Mouse (Mus musculus) CH12.LX (cell line): ENCODE measurements around the gene Nbas.

Experiments
- CHD1 ChIP-seq: IDR thresholded peaks from 2 replicates; pipeline ENCODE4 v1.6.1; 2012; ENCODE audit warnings: low read depth, low read length, improper control_type of control experiment, inconsistent platforms
- CHD2 ChIP-seq: IDR thresholded peaks from 2 replicates; pipeline ENCODE4 v1.6.1; 2011; ENCODE audit warnings: low read length, improper control_type of control experiment
- CTCF ChIP-seq, 2 experiments: IDR thresholded peaks in 1 of 2; conservative IDR thresholded peaks in 1 of 2; 2 replicates each; pipeline ENCODE4 v1.5.1; 2011 to 2012; ENCODE audit warnings: low read depth in 2 of 2, low read length in 2 of 2, improper control_type of control experiment in 1 of 2, inconsistent platforms in 1 of 2, mild to moderate bottlenecking in 1 of 2, moderate library complexity in 1 of 2
- EP300 ChIP-seq: IDR thresholded peaks from 2 replicates; pipeline ENCODE4 v1.6.1; 2011; ENCODE audit warnings: low read length, improper control_type of control experiment
- ETS1 ChIP-seq: conservative IDR thresholded peaks from 2 replicates; pipeline ENCODE4 v1.6.1; 2012; ENCODE audit warnings: low read depth, mild to moderate bottlenecking, inconsistent platforms, low read length, improper control_type of control experiment, moderate library complexity
- GABPA ChIP-seq: IDR thresholded peaks from 2 replicates; pipeline ENCODE4 v1.6.1; 2012; ENCODE audit warnings: low read depth, low read length, improper control_type of control experiment, inconsistent platforms; ENCODE audit not compliant: insufficient replicate concordance
- MAZ ChIP-seq: IDR thresholded peaks from 2 replicates; pipeline ENCODE4 v1.6.1; 2012; ENCODE audit warnings: low read depth, mild to moderate bottlenecking, inconsistent platforms, low read length, improper control_type of control experiment, moderate library complexity
- MXI1 ChIP-seq: IDR thresholded peaks from 2 replicates; pipeline ENCODE4 v1.6.1; 2011; ENCODE audit warnings: mild to moderate bottlenecking, low read depth, low read length, improper control_type of control experiment
- PAX5 ChIP-seq: IDR thresholded peaks from 2 replicates; pipeline ENCODE4 v1.6.1; 2012; ENCODE audit warnings: low read length, inconsistent platforms, mixed read lengths
- POLR2A ChIP-seq: IDR thresholded peaks from 2 replicates; pipeline ENCODE4 v1.6.1; 2011; ENCODE audit warnings: low read depth, mild to moderate bottlenecking, improper control_type of control experiment, low read length
- TBP ChIP-seq: conservative IDR thresholded peaks from 2 replicates; pipeline ENCODE4 v1.6.1; 2011; ENCODE audit warnings: low read depth, low read length, improper control_type of control experiment
- USF1 ChIP-seq: IDR thresholded peaks from 2 replicates; pipeline ENCODE4 v1.6.1; 2014; ENCODE audit warnings: low read depth, mild to moderate bottlenecking, inconsistent platforms, low read length, improper control_type of control experiment

DNA sequence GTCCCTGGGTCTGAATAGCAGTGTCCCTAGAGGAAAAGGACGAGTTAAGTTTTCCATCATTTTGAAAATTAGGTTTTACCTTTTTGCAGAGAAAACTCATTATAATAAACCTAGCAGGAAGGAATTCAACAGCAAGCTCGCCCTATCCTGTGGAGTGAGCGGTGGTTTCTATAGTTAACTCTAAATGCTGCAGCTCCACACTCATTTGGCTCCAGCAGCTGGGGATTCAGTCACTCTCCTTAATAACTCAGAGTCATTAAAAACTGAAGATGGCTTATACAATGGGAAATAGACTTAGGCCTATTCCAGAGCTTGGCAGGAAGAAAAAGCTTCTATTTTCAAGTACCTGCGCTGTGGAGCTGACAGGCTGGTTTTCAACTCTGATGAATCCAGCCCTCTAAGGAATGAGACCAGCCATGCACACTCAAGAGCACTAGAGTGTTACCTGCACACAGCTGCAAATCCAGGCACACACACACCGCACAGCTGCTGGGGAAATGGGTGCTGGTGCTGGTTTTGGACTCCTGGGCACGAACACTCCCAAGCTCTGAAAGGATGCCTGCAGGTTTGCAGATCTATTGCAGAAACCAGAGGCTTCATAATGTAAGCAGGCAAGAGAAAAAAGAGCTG, 316.7 kb downstream of the Nbas start:
- no peak for TF ChIP-seq TBP
- no peak for TF ChIP-seq PAX5
- no peak for TF ChIP-seq ETS1
- no peak for TF ChIP-seq CHD1
- TF ChIP-seq EP300 = no peak
- TF ChIP-seq MAZ = no peak
- no peak for TF ChIP-seq CTCF (conservative IDR thresholded peaks at IDR 0.05 in 1 of 2, IDR thresholded peaks at IDR 0.05 in 1 of 2; ENCODE audit: low read depth in 2 of 2, low read length in 2 of 2)
- TF ChIP-seq USF1 = no peak
- no peak for TF ChIP-seq POLR2A
- no peak for TF ChIP-seq CHD2
- TF ChIP-seq MXI1 = no peak
- no peak for TF ChIP-seq GABPA
